15 mouse cellular contexts compared by ENCODE assay signal in genomic region chr11:114552176-114552575, GRCm38 (mm10).
"Had no signal": no experiment of that assay in that cellular context is flagged by ENCODE, and none has a peak within 500 bp of the region (broad histone marks: within the 10 kb centered on the region; RNA-seq: fewer than 3 reads in every experiment).

No protein-coding gene starts in this region.

- H3K27me3 ChIP-seq: limb, embryonic 15.5 days; liver, embryonic 12.5 days; megakaryocyte, embryonic 14.5 days; neural tube, embryonic 13.5 days had no signal

- H3K9me3 ChIP-seq: limb, embryonic 15.5 days; liver, embryonic 12.5 days; megakaryocyte, embryonic 14.5 days; neural tube, embryonic 13.5 days had no signal

- H3K27ac ChIP-seq: left cerebral cortex, adult 2 months; limb, embryonic 15.5 days; liver, embryonic 12.5 days; macrophage; neural tube, embryonic 13.5 days had no signal

- H3K36me3 ChIP-seq: limb, embryonic 15.5 days; liver, embryonic 12.5 days; neural tube, embryonic 13.5 days had no signal

- DNase-seq: lung, embryonic 14.5 days; lung, postnatal 10 days; retina, postnatal 1 day; right cerebral cortex, postnatal 4 days; spleen, adult 18-20 months; thymus, postnatal 36 days had no signal

- H3K9ac ChIP-seq: limb, embryonic 15.5 days; liver, embryonic 12.5 days; lung, embryonic 14.5 days; neural tube, embryonic 13.5 days had no signal

- ATAC-seq: intestine, embryonic 16.5 days; liver, embryonic 12.5 days; midbrain, embryonic 16.5 days had no signal

- H3K4me2 ChIP-seq: limb, embryonic 15.5 days; liver, embryonic 12.5 days; lung, embryonic 14.5 days; midbrain, embryonic 11.5 days; neural tube, embryonic 13.5 days had no signal

- H3K4me3 ChIP-seq: left cerebral cortex, adult 2 months; limb, embryonic 15.5 days; liver, embryonic 12.5 days; megakaryocyte, embryonic 14.5 days; neural tube, embryonic 13.5 days had no signal
